Mouse (Mus musculus) 3134 (cell line): ENCODE results near the gene Fut9.

Source experiments
- DNase-seq: peaks from one replicate; pipeline ENCODE4 v3.0.0-alpha.2; 2011; ENCODE audit warnings: low spot score; ENCODE audit not compliant: insufficient read length; ENCODE audit errors: extremely low read depth

The Fut9 gene

GRCm38 (mm10) chr4:25648107-25648506, 151.9 kb downstream of the Fut9 start:
- DNase-seq: no peak

GRCm38 (mm10) chr4:25647593-25647992, 152.5 kb downstream of the Fut9 start:
- DNase-seq: no peak

GRCm38 (mm10) chr4:25645580-25645979, 154.5 kb downstream of the Fut9 start:
- no peak for DNase-seq

GRCm38 (mm10) chr4:25641993-25642392, 158.1 kb downstream of the Fut9 start:
- DNase-seq: no peak

- no peak for DNase-seq
Measured at GRCm38 (mm10) chr4:25633262-25633661, 166.8 kb downstream of the Fut9 start.

- DNase-seq: no peak
Measured at GRCm38 (mm10) chr4:25628113-25628512, 171.9 kb downstream of the Fut9 start.

GRCm38 (mm10) chr4:25627467-25627866, 172.6 kb downstream of the Fut9 start:
- no peak for DNase-seq

GRCm38 (mm10) chr4:25627039-25627438, 173.0 kb downstream of the Fut9 start:
- no peak for DNase-seq

- no peak for DNase-seq
Measured at GRCm38 (mm10) chr4:25623176-25623575, 176.9 kb downstream of the Fut9 start.

- no peak for DNase-seq
Measured at GRCm38 (mm10) chr4:25617301-25617700, 182.7 kb downstream of the Fut9 start.

GRCm38 (mm10) chr4:25613426-25613825, 186.6 kb downstream of the Fut9 start:
- no peak for DNase-seq

- DNase-seq: no peak
Measured at GRCm38 (mm10) chr4:25610481-25610880, 189.6 kb downstream of the Fut9 start.

GRCm38 (mm10) chr4:25593218-25593617, 206.8 kb downstream of the Fut9 start:
- no peak for DNase-seq
